Mouse (Mus musculus): ENCODE results near the gene Fbxl17.

- no peak for TF ChIP-seq CTCF (IDR thresholded peaks at IDR 0.05)
- TF ChIP-seq EP300 (IDR thresholded peaks at IDR 0.05; ENCODE audit: insufficient read depth, low read depth, low read length): no peak
- no peak for TF ChIP-seq POLR2A (IDR thresholded peaks at IDR 0.05; ENCODE audit: insufficient read depth, low read depth, low read length)
Measured at GRCm38 (mm10) chr17:63328888-63329287, 170.9 kb downstream of the Fbxl17 start.
